Mouse (Mus musculus): ENCODE measurements at regions not wholly inside any gene's neighbourhood (a gene's known extent, or its start where the extent isn't known, plus 50 kb on each side); places are given as distances from the start of the nearest gene placed in this dataset.

DNA sequence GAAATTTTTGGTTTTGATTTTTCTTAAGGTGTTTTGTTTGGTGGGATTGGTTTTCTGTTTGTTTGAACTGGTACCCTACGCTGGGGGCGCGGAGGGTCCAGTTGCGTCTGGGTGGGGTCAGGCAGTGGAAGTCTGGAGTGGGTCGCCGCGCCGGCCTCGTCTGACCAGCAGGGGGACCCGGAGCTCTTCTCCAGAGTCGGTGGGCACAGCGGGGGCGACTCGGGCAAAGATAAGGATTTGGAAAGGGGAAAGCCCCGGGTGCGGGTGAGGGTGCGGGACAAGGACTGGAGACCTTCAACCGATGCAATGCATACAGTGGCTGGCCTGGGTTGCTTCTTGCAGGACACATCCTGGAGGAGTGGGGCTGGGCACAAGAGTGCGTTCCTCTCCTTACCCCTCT lies 136.2 kb upstream of the Dpyd start:
- no peak for TF ChIP-seq POLR2A (IDR thresholded peaks at IDR 0.05; ENCODE audit: borderline replicate concordance, insufficient read depth, low read length)
- peak; percentile 12; the same call in 1 of the 2 replicates for TF ChIP-seq CTCF (IDR thresholded peaks at IDR 0.05; ENCODE audit: borderline replicate concordance, insufficient read depth, low read depth, low read length)

All from cerebellum, adult 2 months (tissue).